In genomic region chr3:110582766-110583165, GRCm38 (mm10) we compare ENCODE assay signal across 27 mouse cellular contexts.
DNase-seq lines count a peak whose midpoint lies in the region; TF ChIP-seq lines count a peak whose summit lies in the region.
"Had no signal": no experiment of that assay in that cellular context is flagged by ENCODE, and none has a peak within 500 bp of the region (broad histone marks: within the 10 kb centered on the region; RNA-seq: fewer than 3 reads in every experiment).

No protein-coding gene starts in this region.

- peak; percentile 5 for DNase-seq in embryo, embryonic 10.5 days (ENCODE audit: low spot score)
- DNase-seq in embryo, embryonic 10 days (ENCODE audit: low spot score): no peak
- peak; percentile 63 for DNase-seq in kidney, adult 2 months
- no peak for DNase-seq in kidney, postnatal 10 days
- DNase-seq in hindlimb bud, embryonic 11.5 days (ENCODE audit: extremely low spot score, low read depth, low spot score): peak; percentile 46
- DNase-seq in kidney, postnatal 25 days: peak; percentile 2 to 29
- DNase-seq in yolk sac, embryonic 10.5 days (ENCODE audit: low spot score): no peak
- no peak for DNase-seq in spleen, adult 12 weeks (ENCODE audit: low spot score)
- DNase-seq: adrenal gland, postnatal 14 days; cerebellum, adult 11-12 months; cerebellum, adult 9-11 months; gastrocnemius, postnatal 25 days; heart, adult 11 months; lung, embryonic 14.5 days; lung, postnatal 14 days; right cerebral cortex, adult 18-20 months; thymus, postnatal 4 days had no signal

- no peaks in the 10 kb centered on the region for H3K27me3 ChIP-seq in kidney, adult 2 months (replicated peaks; ENCODE audit: control insufficient read depth, insufficient read depth, low read length)
- H3K27me3 ChIP-seq: embryonic facial prominence, embryonic 12.5 days; heart, embryonic 15.5 days; hindbrain, embryonic 12.5 days; limb, embryonic 12.5 days; liver, embryonic 15.5 days; neural tube, embryonic 12.5 days had no signal

- no peak for TF ChIP-seq POLR2A in kidney, adult 2 months (IDR thresholded peaks at IDR 0.05; ENCODE audit: low read depth, low read length)

- H3K36me3 ChIP-seq in kidney, adult 2 months (ENCODE audit: control insufficient read depth, insufficient read depth, low read length): no peaks in the 10 kb centered on the region
- H3K36me3 ChIP-seq: embryonic facial prominence, embryonic 12.5 days; G1E; heart, embryonic 10.5 days; heart, embryonic 15.5 days; hindbrain, embryonic 12.5 days; limb, embryonic 12.5 days; liver, embryonic 15.5 days; midbrain, embryonic 10.5 days; neural tube, embryonic 12.5 days had no signal

- WGBS in kidney, adult 2 months: 19% methylated on average over 2 of the region's 2 CpGs

- H3K27ac ChIP-seq in kidney, adult 2 months (ENCODE audit: insufficient read depth, low read depth, low read length): peak overlapping the region; percentile 84
- H3K27ac ChIP-seq: embryonic facial prominence, embryonic 12.5 days; heart, embryonic 10.5 days; heart, embryonic 15.5 days; hindbrain, embryonic 12.5 days; limb, embryonic 12.5 days; liver, embryonic 15.5 days; midbrain, embryonic 10.5 days; neural tube, embryonic 12.5 days had no signal

- no peak for TF ChIP-seq CTCF in kidney, adult 2 months (conservative IDR thresholded peaks at IDR 0.05; ENCODE audit: insufficient read depth, insufficient read length, low read depth, low read length)

- no peak overlapping the region for H3K4me3 ChIP-seq in kidney, adult 2 months (ENCODE audit: insufficient read depth, low read depth, low read length)
- H3K4me3 ChIP-seq: embryonic facial prominence, embryonic 12.5 days; heart, embryonic 10.5 days; heart, embryonic 15.5 days; hindbrain, embryonic 12.5 days; limb, embryonic 12.5 days; liver, embryonic 15.5 days; midbrain, embryonic 10.5 days; myocyte; neural tube, embryonic 12.5 days had no signal

- H3K4me1 ChIP-seq in kidney, adult 2 months (ENCODE audit: control insufficient read depth, insufficient read depth, low read length): peaks cover 2% of the 10 kb centered on the region; the same call in 1 of the 2 replicates
- H3K4me1 ChIP-seq: embryonic facial prominence, embryonic 12.5 days; heart, embryonic 10.5 days; heart, embryonic 15.5 days; hindbrain, embryonic 12.5 days; liver, embryonic 15.5 days; midbrain, embryonic 10.5 days; neural tube, embryonic 12.5 days had no signal

Comparison
In these comparisons a context has a peak if more than half of its experiments do, and no peak if none do; other contexts are left out.
1. DNase-seq: peak in embryo, embryonic 10.5 days (single experiment), kidney, adult 2 months (single experiment), hindlimb bud, embryonic 11.5 days (single experiment) and kidney, postnatal 25 days (2 of 2); none in embryo, embryonic 10 days (single experiment), kidney, postnatal 10 days (single experiment), yolk sac, embryonic 10.5 days (single experiment) and spleen, adult 12 weeks (single experiment).